Mouse (Mus musculus): ENCODE measurements at regions not wholly inside any gene's neighbourhood (a gene's known extent, or its start where the extent isn't known, plus 50 kb on each side); places are given as distances from the start of the nearest gene placed in this dataset.
A peak's percentile ranks its signal among the peaks of the same experiment; 100 is the strongest.

DNA sequence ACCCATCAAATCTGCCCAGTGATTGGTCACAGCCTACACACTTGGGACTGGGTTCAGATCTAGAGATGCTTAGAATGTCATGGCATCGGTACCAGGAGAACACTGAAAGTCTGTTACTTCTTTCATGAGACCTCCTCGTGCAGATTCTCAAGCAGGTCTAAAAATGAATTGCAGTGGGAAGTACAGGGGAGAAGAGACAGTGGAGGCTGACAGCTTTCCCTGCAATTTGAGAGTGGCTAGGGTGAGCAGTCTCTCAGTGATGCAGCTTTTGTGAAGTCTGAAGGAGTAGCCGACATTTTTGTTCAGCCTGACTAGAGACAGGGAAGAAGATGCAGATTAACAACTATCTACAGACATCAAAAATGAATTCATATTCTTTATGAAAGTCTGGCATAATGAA lies 112.5 kb downstream of the Fam198b start:
- no peak for DNase-seq

DNA sequence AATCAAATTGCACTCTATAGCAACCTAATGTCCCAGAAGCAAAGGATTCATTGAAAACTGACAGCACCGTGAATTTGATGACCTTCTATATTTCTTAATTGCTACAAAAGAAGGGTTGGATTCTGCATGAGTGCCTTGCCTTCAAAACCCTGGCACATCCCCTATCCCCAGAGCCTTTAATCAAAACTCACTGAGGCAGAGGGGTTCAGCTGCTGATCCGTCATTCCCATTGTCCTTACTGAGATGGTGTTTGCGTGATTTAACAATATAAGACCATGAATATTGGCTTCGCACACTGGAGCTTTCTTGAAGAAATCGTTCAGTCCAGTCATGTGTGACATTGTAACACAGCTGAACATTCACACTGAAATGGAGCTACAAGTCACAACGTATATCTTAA lies 118.0 kb downstream of the Fam198b start:
- no peak for DNase-seq

DNA sequence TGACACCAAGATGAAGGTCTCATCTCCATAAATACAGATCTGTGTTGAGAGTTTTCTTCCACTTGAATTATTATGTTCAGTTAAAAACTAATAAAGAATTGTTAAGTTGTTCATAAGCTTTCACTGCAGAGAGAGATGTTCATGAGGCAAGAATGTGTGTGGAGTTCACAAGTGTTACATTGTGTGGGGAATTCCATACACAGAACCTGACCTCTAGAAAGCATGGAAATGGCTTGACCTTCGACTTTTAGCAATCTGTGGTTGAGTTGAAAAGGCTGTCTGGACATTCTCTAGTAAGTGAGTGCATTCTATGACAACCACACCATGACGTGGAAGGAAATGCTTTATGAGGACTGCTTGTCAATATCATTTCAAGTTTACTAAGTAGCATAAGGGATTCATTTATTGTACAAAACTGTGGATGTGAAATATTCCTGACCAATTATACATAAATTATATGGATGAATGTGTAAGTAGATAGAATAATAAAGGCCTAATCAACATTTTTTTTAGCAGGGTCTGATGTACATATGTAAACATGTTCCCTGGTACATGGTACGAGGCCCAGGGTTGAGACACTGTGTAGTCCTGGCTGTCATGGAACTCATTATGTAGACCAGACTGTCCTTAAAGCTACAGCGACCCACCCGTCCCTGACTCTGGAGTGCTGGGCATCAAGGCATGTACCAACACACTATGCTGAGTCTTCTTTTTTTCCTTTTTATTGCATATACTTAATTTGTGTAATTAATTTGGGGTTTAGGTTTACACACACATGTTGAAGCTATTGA lies 119.2 kb downstream of the Fam198b start:
- no peak for DNase-seq

DNA sequence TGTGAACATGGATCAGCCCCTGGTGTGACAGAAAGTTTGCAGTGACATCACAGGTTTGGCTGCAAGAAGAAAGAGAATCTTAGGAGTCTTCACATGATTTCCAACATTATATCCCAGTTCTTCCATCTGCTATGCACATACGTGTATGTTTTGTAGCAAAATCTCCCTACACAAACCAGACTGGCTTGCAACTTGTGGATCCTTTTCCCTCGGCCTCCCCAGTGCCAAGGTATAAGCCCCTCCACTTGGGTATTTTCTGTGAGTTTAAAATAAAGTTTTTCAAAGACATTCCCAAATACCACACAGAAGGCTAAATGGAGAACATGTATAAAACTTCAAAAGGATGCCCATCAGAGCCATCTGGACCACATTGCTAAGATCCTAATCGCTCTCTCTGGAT lies 120.2 kb downstream of the Fam198b start:
- no peak for DNase-seq

DNA sequence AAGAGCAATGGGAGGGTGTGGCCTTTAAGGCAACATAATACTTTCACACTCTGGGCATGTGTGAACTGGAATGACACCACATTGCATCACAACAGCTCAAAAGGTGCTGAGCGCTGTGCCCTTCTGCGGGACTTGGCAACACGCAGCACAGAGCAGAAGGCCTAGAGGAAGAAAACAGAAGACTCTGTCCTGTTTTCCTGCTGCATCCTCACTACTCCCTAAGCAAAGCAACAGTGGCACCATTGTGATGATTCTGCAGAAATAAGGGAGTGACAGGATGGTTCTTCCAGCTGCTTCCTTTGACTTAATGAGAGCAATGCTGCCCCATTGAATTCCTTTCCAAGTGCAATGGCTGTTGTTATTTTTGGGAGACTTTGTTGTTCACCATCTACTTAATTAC lies 120.6 kb downstream of the Fam198b start:
- peak; percentile 23 for DNase-seq

DNA sequence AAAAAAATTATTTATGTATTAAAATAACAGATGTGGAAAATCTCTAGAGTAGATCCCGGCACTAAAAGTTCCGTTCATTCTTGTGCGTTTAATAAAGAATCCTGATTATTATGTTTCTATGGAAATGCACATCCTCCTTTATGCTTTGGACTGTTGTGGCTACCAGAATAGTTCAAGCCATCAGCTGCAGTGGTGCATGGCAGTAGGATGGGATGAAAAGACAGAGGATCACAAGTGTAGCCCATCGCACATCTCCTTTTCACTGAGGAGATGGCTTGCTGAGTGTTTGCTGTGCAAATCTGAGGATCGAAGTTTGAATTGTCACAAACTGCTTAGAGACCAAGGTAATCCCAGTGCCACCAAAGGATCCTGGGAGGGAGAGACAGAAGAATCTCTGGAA lies 121.0 kb downstream of the Fam198b start:
- no peak for DNase-seq

DNA sequence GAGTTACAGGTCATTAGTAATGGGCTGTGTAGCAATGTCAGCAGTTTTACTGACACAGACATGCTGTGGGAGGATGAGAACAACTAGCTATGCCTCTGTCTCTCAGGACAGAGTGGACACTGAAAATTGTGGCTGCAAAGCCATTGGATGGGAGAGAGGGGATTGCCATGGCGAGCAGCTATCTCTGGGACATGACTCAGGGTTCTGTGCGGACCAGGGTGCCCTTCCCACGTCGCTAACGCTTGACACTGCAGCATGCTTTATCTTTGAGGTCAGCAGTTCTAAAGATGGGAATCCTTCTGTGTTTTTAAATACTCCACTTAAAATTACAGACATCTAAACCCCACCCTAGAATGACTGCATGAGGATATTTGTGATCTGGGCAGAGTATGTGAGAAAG lies 121.9 kb downstream of the Fam198b start:
- no peak for DNase-seq

DNA sequence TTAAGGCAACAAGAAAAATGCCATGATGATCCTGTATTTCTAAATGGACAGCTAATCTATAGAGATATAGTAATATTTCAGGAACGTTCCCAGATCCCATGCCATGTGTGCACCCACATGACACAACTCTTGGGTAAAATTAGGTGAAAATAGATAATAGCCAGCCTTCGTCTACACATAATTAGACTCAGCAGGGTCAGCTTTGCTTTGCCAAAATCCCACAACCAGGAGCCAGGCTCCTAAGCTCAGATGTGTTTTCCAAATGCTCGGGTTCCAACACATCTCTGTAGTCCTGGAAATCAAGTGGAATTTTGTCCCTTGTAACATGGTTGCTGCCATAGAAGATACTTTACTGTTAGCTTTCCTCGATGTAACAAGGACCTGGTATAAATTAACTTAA lies 122.7 kb downstream of the Fam198b start:
- no peak for DNase-seq

DNA sequence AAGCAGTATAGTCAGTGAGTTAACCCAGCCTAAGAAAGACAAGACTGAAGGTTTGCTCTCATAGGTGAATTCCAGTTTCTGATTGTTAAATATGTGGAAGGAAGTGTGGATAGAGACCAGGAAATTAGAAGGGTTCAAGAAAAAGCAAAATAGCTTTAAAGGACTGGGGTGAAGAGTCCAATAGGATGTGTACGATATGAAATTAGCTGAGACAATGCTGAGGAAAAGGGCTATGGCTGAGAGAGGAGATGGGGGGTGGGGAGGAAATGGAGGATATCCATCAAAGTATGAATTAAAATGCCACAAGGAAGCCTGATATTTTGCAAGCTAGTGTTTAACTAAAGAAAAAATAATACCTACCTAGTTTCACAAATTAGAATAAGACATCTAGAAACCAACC lies 124.9 kb downstream of the Fam198b start:
- no peak for DNase-seq

DNA sequence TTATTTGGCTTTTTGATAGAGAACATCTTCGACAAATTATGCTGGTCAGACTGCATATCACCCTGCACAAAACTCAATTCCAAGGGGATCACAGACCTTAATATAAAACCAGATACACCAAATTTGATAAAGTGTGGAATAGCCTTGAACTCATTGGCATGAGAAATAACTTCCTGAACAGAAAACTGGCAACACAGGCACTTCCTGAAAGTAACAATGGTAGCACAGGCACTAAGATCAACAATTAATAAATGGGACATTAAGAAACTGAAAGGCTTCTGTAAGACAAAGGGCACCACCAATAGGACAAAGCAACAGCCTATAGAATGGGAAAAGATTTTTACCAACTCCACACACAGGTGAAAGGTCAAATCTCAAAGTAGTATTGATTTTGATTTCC lies 141.5 kb downstream of the Fam198b start:
- DNase-seq: no peak

DNA sequence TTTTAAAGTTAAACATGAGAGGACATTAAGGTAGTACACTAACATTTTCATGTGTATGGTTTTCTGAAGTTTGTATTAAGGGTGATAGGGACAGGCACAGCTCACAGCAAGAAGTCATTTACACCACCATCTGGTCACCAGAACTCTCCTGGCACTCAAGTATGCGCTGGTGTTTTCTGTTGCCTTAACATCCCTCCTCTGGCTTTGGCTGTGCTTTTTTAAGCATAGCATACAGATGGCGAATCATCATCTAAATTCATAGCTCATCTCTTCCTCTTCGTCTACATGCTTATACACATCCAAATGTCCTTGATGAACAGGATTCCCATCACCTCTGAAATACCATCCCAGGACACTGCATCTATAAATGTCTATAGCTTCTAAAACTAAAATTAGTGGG lies 148.7 kb downstream of the Fam198b start:
- DNase-seq: peak; percentile 71

DNA sequence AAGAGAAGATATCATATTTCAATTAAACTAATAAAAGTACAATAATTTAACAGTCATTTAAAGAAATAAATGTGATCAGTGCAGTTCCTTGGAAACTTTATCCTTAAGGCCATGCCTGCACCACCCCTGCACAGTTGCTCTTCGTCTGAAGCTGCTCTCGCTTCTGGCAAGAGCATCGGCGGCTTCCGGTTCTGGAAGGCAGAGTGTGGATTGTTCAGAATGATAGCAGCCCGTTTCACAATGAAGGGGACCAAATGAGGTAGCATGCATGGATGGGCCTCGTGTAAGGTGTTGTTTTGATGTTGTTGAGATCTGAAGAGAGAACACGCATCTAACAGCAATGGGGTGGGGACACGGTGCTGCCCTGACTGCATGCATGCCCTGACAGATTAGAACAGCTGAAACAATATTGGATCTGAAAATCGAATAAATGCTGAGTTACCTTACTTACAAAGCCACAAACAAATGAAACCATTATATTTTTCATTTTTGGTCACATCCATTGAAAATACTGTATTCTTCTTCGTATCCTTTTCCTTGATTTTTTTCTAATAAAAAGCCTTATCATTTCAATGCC lies 154.3 kb downstream of the Fam198b start:
- no peak for DNase-seq

DNA sequence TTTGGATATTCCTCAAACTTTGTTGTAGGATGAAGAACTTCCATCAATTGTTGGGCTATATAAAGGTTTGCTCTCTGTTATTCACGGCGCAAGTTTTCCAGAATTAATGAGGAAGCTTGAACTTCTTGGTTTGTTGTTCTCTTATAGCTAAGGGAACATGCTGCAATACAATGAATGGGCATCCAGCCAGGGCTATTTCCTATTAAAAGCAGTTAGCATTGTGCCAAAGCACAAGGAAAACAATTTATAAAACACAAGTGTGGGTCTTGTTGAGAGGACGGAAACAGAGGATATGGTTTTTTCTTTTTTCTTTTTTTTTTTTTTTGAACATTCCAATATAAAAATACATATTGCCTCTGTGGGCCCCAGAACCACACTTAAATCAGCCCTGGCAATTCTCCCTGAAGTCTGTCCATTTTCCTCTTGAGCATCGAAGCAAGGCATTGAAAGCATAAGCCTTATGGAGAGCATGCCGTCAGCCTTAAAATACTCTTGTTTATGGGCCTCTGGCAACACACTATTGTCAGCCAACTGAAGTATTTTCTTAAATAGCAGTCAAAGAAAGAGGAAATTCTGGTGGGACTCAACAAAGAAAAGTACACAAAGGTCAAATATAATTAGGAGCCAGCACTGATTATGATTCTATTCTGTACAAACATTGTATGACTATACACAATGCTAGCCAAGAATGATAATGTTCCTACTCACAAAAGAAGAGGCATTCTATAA lies 158.6 kb downstream of the Fam198b start:
- DNase-seq: peak; percentile 7

DNA sequence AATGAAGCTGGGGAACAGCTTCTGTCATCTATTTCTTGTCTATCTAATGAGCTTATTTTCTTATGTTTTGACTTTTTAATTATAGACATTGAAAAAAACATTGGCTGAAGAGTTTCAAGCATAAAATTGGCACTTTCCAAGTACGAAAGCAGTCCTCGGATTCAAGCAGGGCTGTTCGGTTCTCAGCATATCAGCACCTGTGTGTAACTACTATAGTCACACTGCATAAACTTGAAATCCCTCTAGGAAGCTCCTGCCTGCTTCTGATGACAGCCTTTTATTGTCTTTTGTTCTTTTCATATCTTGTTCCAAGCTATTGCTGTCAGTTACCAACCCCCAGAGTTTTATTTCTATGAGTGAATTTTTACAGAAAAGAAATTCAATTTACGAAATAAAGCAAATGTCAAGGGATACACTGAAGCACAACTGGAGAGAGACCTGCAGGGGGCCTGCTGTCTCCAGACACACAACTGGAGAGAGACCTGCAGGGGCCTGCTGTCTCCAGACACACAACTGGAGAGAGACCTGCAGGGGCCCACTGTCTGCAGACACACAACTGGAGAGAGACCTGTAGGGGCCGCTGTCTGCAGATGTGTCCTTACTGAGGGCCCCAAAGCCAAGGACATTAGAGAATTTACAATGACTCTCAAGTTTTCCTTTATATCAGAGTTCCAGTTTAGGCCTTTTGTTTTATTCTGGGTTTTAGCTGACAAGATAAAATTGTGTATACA lies 165.3 kb downstream of the Fam198b start:
- DNase-seq: no peak

DNA sequence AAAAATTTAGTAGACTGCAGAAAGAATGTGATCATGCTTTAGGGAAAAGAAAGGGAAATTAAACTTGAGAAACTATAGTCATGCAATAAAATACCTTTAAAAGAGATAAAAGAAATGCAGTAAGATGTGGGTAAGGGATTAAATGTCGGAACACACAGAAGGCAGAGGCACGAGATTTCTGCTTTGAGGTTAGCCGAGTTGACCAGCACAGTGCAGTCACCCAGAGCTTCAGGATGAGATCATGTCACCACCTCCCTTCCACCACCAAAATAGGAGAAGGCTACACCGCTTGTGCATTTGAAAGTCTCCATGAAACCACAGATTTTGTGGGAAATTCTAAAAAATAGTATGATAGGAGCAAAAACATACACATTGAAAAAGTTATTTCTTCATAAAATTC lies 166.6 kb downstream of the Fam198b start:
- DNase-seq: no peak

DNA sequence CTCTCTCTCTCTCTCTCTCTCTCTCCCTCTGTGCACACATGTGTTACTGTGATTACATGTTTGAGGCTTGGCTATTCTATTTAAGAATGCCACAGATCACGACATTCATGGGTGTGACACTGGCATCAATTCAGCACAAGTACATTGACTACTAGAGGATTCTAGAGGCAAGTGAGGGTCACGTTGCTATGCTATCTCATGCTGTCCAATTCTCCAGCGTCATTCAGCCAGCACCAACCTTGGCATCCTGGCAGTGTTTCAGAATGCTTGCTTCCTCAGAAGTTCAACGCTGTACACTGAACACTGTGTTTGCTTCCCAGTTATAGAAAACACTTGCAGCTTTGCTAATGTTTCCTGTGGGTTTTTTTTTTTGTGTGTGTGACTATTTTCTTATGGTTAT lies 167.6 kb downstream of the Fam198b start:
- DNase-seq: no peak

DNA sequence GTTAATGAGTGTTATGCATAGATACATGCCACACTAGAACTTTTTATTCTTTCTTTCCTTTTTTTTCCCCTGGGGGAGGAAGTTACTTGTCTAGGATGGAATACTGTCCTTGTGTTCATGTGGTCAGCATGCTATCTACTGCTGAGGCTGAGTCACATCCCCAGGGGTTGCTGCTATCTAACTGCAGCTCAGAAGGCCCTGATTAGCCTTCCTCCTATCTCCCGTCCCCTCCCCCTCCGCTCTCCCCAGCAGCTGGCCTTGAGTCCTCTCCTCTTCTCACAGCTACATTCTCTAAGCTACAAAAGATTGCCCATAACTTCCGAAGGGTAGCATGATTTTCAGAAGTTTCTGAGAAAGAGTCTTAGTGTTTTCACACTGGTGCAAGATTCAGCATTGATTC lies 168.5 kb downstream of the Fam198b start:
- no peak for DNase-seq

DNA sequence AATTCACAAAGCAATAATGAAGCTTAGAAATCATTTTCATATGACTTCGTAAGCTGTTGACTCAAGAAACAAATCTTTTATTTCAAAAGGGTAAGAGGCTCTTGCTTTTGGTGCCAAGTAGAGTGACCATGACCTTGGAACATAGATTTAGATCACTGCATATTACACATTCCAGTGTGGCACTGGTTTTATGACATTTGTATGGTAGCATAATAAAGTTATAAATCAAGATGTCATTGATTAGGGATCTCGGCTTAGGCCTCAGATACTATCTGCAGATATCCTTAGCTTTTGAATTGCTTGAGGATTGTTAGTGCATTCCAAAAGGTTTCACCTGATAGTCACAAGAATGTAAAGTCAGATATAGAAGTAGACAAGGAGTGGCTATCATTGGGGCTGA lies 169.1 kb downstream of the Fam198b start:
- no peak for DNase-seq

DNA sequence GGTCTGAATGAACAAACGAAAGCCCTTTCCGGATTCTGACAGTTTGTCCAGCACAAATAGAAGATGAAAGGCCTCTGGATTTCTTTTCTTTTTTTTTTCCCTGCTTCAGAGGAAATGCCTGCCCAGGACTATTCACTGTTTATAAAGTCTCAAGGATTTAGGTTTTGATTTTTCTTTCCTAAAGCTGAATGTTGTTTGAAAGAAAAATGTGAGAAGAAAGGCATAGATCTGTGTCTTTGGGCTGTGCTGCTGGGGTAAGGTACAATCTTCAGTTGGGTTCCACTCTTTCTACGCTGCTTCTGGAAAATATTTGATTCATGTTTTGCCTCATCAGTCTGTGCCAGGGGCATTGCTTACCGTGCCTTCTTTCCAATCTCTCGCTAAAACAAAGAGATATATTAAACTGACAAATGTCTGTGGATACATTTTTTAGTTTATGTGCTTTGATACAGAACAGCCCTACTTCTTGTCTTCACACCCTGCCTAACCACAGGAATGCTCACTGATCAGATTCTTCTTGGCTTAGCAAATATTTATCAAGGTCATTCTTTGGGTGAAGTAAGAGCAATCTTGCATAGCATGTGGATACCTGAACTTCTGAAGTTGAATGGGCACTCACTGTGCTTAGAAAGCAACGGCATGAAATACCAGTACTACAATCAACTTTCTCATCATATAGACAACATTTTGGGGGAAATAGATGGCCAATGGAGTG lies 172.5 kb downstream of the Fam198b start:
- DNase-seq: no peak

DNA sequence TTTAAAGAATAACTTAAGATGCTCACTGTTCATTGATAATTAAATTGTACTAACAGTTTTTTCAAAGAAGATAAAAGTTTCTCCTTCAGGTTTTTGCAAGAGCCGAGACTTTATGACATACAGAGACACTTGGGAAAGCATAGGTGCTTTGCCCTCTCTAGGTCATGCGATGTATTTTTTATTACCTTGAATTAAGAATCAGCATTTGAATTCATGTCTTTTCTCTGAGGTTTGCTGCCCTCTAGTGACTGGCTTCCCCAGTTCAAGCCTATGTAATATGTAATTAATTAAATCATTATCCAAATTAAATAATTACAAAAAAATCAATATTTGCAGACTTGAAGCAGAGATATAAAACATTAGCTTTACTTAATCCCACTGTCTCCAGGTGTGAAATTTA lies 174.4 kb downstream of the Fam198b start:
- peak; percentile 51 for DNase-seq

DNA sequence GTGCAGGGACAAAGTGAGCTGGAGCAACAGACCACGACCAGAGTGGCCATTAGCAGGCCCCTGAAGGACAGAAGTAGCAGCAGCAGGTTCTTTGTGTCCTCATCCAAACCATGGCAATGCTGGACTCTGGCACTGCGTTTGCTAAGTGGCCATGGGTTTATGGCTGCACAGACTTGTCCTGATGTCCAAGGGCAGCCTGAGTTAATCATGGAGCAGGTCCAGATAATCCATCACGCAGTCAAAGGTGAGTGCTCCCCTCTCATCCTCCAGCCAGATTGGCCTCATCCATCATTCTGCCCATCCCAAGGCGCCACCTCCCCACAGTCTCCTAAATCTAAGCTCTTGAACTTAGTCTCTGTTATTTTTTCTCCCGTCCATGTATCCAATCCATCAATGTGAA lies 186.4 kb downstream of the Fam198b start:
- DNase-seq: no peak

DNA sequence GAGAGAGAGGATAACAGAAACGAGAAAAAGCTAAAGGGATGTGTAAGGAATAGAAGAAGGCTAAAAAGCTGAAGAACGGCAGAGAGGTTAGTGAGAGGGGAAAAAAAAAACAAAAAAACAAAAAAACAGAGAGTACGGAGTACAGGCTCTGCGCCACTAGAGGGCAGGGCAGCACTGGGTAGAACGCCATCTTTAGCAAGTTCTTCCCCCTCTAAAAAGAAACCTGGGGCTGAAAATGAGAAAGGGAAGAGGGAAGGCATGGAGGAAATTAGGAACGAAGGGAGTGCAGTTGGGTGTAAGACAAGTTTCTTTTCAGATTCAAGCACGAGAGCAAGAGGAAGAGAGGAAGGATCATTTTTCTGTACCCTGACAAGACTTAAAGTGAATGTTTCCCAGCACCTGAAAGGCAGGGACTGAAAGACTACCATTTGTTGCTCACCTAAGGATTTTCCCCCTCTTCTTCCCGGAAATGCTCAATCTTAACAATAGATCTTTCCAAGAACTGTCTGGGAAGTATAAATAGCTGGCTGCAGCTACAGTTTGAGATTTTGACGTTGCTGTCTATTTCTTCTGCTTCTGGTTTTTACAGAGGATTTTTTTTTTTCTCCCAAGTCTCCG lies 195.6 kb downstream of the Fam198b start:
- DNase-seq: peak; percentile 54
